Comparison of ENCODE assay signal across 9 mouse cellular contexts in genomic region chr11:75161417-75162008, GRCm38 (mm10). TPM values are rescaled to one million over a fixed set of nuclear protein-coding genes. Genes with fewer than 3 reads are reported as not detected.
DNase-seq lines count a peak whose midpoint lies in the region; ATAC-seq lines count a peak whose summit lies in the region.
"Had no signal": no experiment of that assay in that cellular context is flagged by ENCODE, and none has a peak within 500 bp of the region (broad histone marks: within the 10 kb centered on the region; RNA-seq: fewer than 3 reads in every experiment).

No protein-coding gene starts in this region.

- no peak for DNase-seq in limb, embryonic 10.5 days (ENCODE audit: low spot score)
- peak; percentile 51 for DNase-seq in embryonic facial prominence, embryonic 14.5 days (ENCODE audit: low spot score)
- DNase-seq in lung, postnatal 10 days, result peak; percentile 79
- DNase-seq in forebrain, embryonic 14.5 days (ENCODE audit: low spot score), result no peak
- no peak for DNase-seq in cerebellum, adult 11 months
- DNase-seq: right cerebral cortex, postnatal 4 days; thymus, postnatal 36 days had no signal

- H3K9ac ChIP-seq in limb, embryonic 12.5 days (replicated peaks), result no peak overlapping the region
- H3K9ac ChIP-seq in embryonic facial prominence, embryonic 14.5 days (ENCODE audit: low read depth, low read length), result no peak overlapping the region
- no peak overlapping the region for H3K9ac ChIP-seq in heart, embryonic 13.5 days
- no peak overlapping the region for H3K9ac ChIP-seq in forebrain, embryonic 14.5 days (ENCODE audit: low read length)

- peaks cover 82% of the 10 kb centered on the region for H3K36me3 ChIP-seq in limb, embryonic 12.5 days
- H3K36me3 ChIP-seq in limb, embryonic 10.5 days, result peaks cover 65% of the 10 kb centered on the region
- peaks cover 62% of the 10 kb centered on the region for H3K36me3 ChIP-seq in embryonic facial prominence, embryonic 14.5 days (ENCODE audit: control insufficient read depth, insufficient read depth, low read length)
- peaks cover 74% of the 10 kb centered on the region for H3K36me3 ChIP-seq in heart, embryonic 13.5 days
- H3K36me3 ChIP-seq in forebrain, embryonic 14.5 days (ENCODE audit: control insufficient read depth, insufficient read depth, low read length), result peaks cover 44% of the 10 kb centered on the region

- WGBS in limb, embryonic 12.5 days, result 69% methylated on average over 4 of the region's 4 CpGs
- WGBS in limb, embryonic 10.5 days, result 79% methylated on average over 4 of the region's 4 CpGs
- 38% methylated on average over 4 of the region's 4 CpGs for WGBS in embryonic facial prominence, embryonic 14.5 days
- WGBS in heart, embryonic 13.5 days, result 30% methylated on average over 4 of the region's 4 CpGs
- 74% methylated on average over 4 of the region's 4 CpGs for WGBS in forebrain, embryonic 14.5 days

- no peak for ATAC-seq in limb, embryonic 12.5 days (ENCODE audit: insufficient number of reproducible peaks, insufficient read depth, low FRiP score, low TSS enrichment, low read depth)
- peak; percentile 35; the same call in 1 of the 2 replicates for ATAC-seq in embryonic facial prominence, embryonic 14.5 days (ENCODE audit: low read depth)
- ATAC-seq in heart, embryonic 13.5 days (ENCODE audit: extremely low read depth, insufficient number of reproducible peaks, low FRiP score, low TSS enrichment), result no peak
- ATAC-seq in forebrain, embryonic 14.5 days, result no peak

- H3K27me3 ChIP-seq in limb, embryonic 12.5 days, result peaks cover 38% of the 10 kb centered on the region
- peaks cover 41% of the 10 kb centered on the region for H3K27me3 ChIP-seq in limb, embryonic 10.5 days (ENCODE audit: low read depth, poor library complexity, severe bottlenecking)
- H3K27me3 ChIP-seq in embryonic facial prominence, embryonic 14.5 days (replicated peaks; ENCODE audit: control insufficient read depth, insufficient read depth, low read length), result peaks cover 32% of the 10 kb centered on the region
- peaks cover 37% of the 10 kb centered on the region for H3K27me3 ChIP-seq in heart, embryonic 13.5 days (replicated peaks)
- H3K27me3 ChIP-seq in forebrain, embryonic 14.5 days (replicated peaks; ENCODE audit: control insufficient read depth, insufficient read depth, low read length), result peaks cover 33% of the 10 kb centered on the region

- H3K4me1 ChIP-seq in limb, embryonic 12.5 days (replicated peaks), result peaks cover 43% of the 10 kb centered on the region
- H3K4me1 ChIP-seq in limb, embryonic 10.5 days, result peaks cover 52% of the 10 kb centered on the region
- H3K4me1 ChIP-seq in embryonic facial prominence, embryonic 14.5 days (ENCODE audit: control insufficient read depth, insufficient read depth, low read length), result 0 out of 2 replicates have a peak, but pooled peaks cover 10% of the 10 kb centered on the region
- peaks cover 68% of the 10 kb centered on the region for H3K4me1 ChIP-seq in heart, embryonic 13.5 days
- no peaks in the 10 kb centered on the region for H3K4me1 ChIP-seq in forebrain, embryonic 14.5 days (ENCODE audit: control insufficient read depth, insufficient read depth, low read length)

- no peaks in the 10 kb centered on the region for H3K9me3 ChIP-seq in limb, embryonic 12.5 days
- H3K9me3 ChIP-seq in limb, embryonic 10.5 days (replicated peaks), result no peaks in the 10 kb centered on the region
- no peaks in the 10 kb centered on the region for H3K9me3 ChIP-seq in embryonic facial prominence, embryonic 14.5 days (ENCODE audit: control insufficient read depth, low read length)
- H3K9me3 ChIP-seq in heart, embryonic 13.5 days, result no peaks in the 10 kb centered on the region
- H3K9me3 ChIP-seq in forebrain, embryonic 14.5 days (replicated peaks; ENCODE audit: control insufficient read depth, low read length), result no peaks in the 10 kb centered on the region

- no peak overlapping the region for H3K4me3 ChIP-seq in limb, embryonic 12.5 days (replicated peaks)
- no peak overlapping the region for H3K4me3 ChIP-seq in limb, embryonic 10.5 days
- no peak overlapping the region for H3K4me3 ChIP-seq in embryonic facial prominence, embryonic 14.5 days (ENCODE audit: low read depth, low read length)
- no peak overlapping the region for H3K4me3 ChIP-seq in heart, embryonic 13.5 days
- H3K4me3 ChIP-seq in forebrain, embryonic 14.5 days (ENCODE audit: low read depth, low read length), result no peak overlapping the region

- H3K4me2 ChIP-seq in limb, embryonic 12.5 days, result no peak overlapping the region
- H3K4me2 ChIP-seq in embryonic facial prominence, embryonic 14.5 days (ENCODE audit: low read depth, low read length), result no peak overlapping the region
- H3K4me2 ChIP-seq in heart, embryonic 13.5 days, result no peak overlapping the region
- H3K4me2 ChIP-seq in forebrain, embryonic 14.5 days (ENCODE audit: low read length), result no peak overlapping the region

- H3K27ac ChIP-seq in limb, embryonic 12.5 days, result peak overlapping the region; percentile 45; the same call in 1 of the 2 replicates
- H3K27ac ChIP-seq in limb, embryonic 10.5 days, result no peak overlapping the region; the same call in 1 of the 2 replicates
- peak overlapping the region; percentile 9; the same call in 1 of the 2 replicates for H3K27ac ChIP-seq in embryonic facial prominence, embryonic 14.5 days (replicated peaks; ENCODE audit: low read depth, low read length)
- H3K27ac ChIP-seq in heart, embryonic 13.5 days (replicated peaks), result peak overlapping the region; percentile 66
- no peak overlapping the region for H3K27ac ChIP-seq in forebrain, embryonic 14.5 days (ENCODE audit: low read depth, low read length)

RNA-seq across cellular contexts. Expression of gene Hic1, which starts 7.8 kb away (rescaled TPM):
- polyA plus RNA-seq in limb, embryonic 12.5 days (2016; fragmentation: Nextera tagmentation; extraction: Ambion mirVana), result 30.3 and 35.5 TPM in 2 replicates
- polyA plus RNA-seq in limb, embryonic 10.5 days (2016; fragmentation: Nextera tagmentation; extraction: Ambion mirVana), result 0.99 and 3.5 TPM in 2 replicates
- 13.1 and 17.8 TPM in 2 replicates for polyA plus RNA-seq in embryonic facial prominence, embryonic 14.5 days (2014; fragmentation: Nextera tagmentation; extraction: Ambion mirVana)
- polyA plus RNA-seq in heart, embryonic 13.5 days (2015; fragmentation: Nextera tagmentation; extraction: Ambion mirVana), result 9.4 and 9.5 TPM in 2 replicates
- polyA plus RNA-seq in forebrain, embryonic 14.5 days (2014; fragmentation: Nextera tagmentation; extraction: Ambion mirVana), result 1.3 and 2.0 TPM in 2 replicates

RNA-seq across cellular contexts. Expression of gene Ovca2, which starts 17.1 kb away (rescaled TPM):
- 29.6 and 31.0 TPM in 2 replicates for polyA plus RNA-seq in limb, embryonic 12.5 days (2016; fragmentation: Nextera tagmentation; extraction: Ambion mirVana)
- polyA plus RNA-seq in limb, embryonic 10.5 days (2016; fragmentation: Nextera tagmentation; extraction: Ambion mirVana), result 38.0 and 39.9 TPM in 2 replicates
- polyA plus RNA-seq in embryonic facial prominence, embryonic 14.5 days (2014; fragmentation: Nextera tagmentation; extraction: Ambion mirVana), result 23.1 and 26.5 TPM in 2 replicates
- 15.2 and 16.4 TPM in 2 replicates for polyA plus RNA-seq in heart, embryonic 13.5 days (2015; fragmentation: Nextera tagmentation; extraction: Ambion mirVana)
- polyA plus RNA-seq in forebrain, embryonic 14.5 days (2014; fragmentation: Nextera tagmentation; extraction: Ambion mirVana), result 24.3 and 24.6 TPM in 2 replicates

RNA-seq across cellular contexts. Expression of gene Dph1, which starts 29.5 kb away (rescaled TPM):
- polyA plus RNA-seq in limb, embryonic 12.5 days (2016; fragmentation: Nextera tagmentation; extraction: Ambion mirVana), result 24.0 and 25.5 TPM in 2 replicates
- polyA plus RNA-seq in limb, embryonic 10.5 days (2016; fragmentation: Nextera tagmentation; extraction: Ambion mirVana), result 32.7 and 35.3 TPM in 2 replicates
- polyA plus RNA-seq in embryonic facial prominence, embryonic 14.5 days (2014; fragmentation: Nextera tagmentation; extraction: Ambion mirVana), result 22.5 and 23.8 TPM in 2 replicates
- 19.3 and 21.3 TPM in 2 replicates for polyA plus RNA-seq in heart, embryonic 13.5 days (2015; fragmentation: Nextera tagmentation; extraction: Ambion mirVana)
- 15.9 and 17.6 TPM in 2 replicates for polyA plus RNA-seq in forebrain, embryonic 14.5 days (2014; fragmentation: Nextera tagmentation; extraction: Ambion mirVana)

RNA-seq across cellular contexts. Expression of gene Rtn4rl1, which starts 32.1 kb away (rescaled TPM):
- 1.5 and 2.1 TPM in 2 replicates for polyA plus RNA-seq in limb, embryonic 12.5 days (2016; fragmentation: Nextera tagmentation; extraction: Ambion mirVana)
- 0.90 and 1.3 TPM in 2 replicates for polyA plus RNA-seq in limb, embryonic 10.5 days (2016; fragmentation: Nextera tagmentation; extraction: Ambion mirVana)
- 4.9 TPM in 2 replicates for polyA plus RNA-seq in embryonic facial prominence, embryonic 14.5 days (2014; fragmentation: Nextera tagmentation; extraction: Ambion mirVana)
- polyA plus RNA-seq in heart, embryonic 13.5 days (2015; fragmentation: Nextera tagmentation; extraction: Ambion mirVana), result 10.2 and 12.4 TPM in 2 replicates
- polyA plus RNA-seq in forebrain, embryonic 14.5 days (2014; fragmentation: Nextera tagmentation; extraction: Ambion mirVana), result 5.0 and 7.4 TPM in 2 replicates

Comparison
In these comparisons a context has a peak if more than half of its experiments do, and no peak if none do; other contexts are left out.
1. H3K27ac ChIP-seq: peak in limb, embryonic 12.5 days (single experiment), embryonic facial prominence, embryonic 14.5 days (single experiment) and heart, embryonic 13.5 days (single experiment); none in limb, embryonic 10.5 days (single experiment) and forebrain, embryonic 14.5 days (single experiment).
2. DNase-seq: peak in embryonic facial prominence, embryonic 14.5 days (single experiment) and lung, postnatal 10 days (single experiment); none in limb, embryonic 10.5 days (single experiment), forebrain, embryonic 14.5 days (single experiment) and cerebellum, adult 11 months (single experiment).